Mouse (Mus musculus) hindbrain, embryonic 16.5 days (tissue): ENCODE measurements at regions not wholly inside any gene's neighbourhood (a gene's known extent, or its start where the extent isn't known, plus 50 kb on each side); places are given as distances from the start of the nearest gene placed in this dataset.

Experiments used
- ATAC-seq: fragments of 200-750 bp; cut with Nextera tagmentation; 2 replicates; pipeline ENCODE4 v1.8.0; 2017; ENCODE audit warnings: moderate TSS enrichment, moderate library complexity
- H3K27ac ChIP-seq: fragments of 300-500 bp; sonication (generic); 2 replicates; pipeline ENCODE4 v1.5.1; 2014; ENCODE audit warnings: low read depth, mild to moderate bottlenecking, control low read depth, low read length, moderate library complexity
- H3K27me3 ChIP-seq: fragments of 300-500 bp; sonication (generic); replicated peaks from 2 replicates; pipeline ENCODE4 v1.6.1; 2014; ENCODE audit warnings: low read length; ENCODE audit not compliant: control insufficient read depth, insufficient read depth
- H3K36me3 ChIP-seq: fragments of 300-500 bp; sonication (generic); 2 replicates; pipeline ENCODE4 v1.6.1; 2014; ENCODE audit warnings: mild to moderate bottlenecking, low read length, moderate library complexity, mixed read lengths; ENCODE audit not compliant: control insufficient read depth, insufficient read depth
- H3K4me1 ChIP-seq: fragments of 300-500 bp; sonication (generic); 2 replicates; pipeline ENCODE4 v1.6.1; 2014; ENCODE audit warnings: low read depth, low read length; ENCODE audit not compliant: control insufficient read depth, insufficient read depth
- H3K4me2 ChIP-seq: fragments of 300-500 bp; sonication (generic); 2 replicates; pipeline ENCODE4 v1.6.1; 2014; ENCODE audit warnings: mild to moderate bottlenecking, low read length, control low read depth, moderate library complexity
- H3K4me3 ChIP-seq: fragments of 300-500 bp; sonication (generic); 2 replicates; pipeline ENCODE4 v1.5.1; 2014; ENCODE audit warnings: mild to moderate bottlenecking, low read length, control low read depth, moderate library complexity
- H3K9ac ChIP-seq: fragments of 300-500 bp; sonication (generic); 2 replicates; pipeline ENCODE4 v1.6.1; 2014; ENCODE audit warnings: low read depth, mild to moderate bottlenecking, control low read depth, low read length, moderate library complexity
- H3K9me3 ChIP-seq: fragments of 300-500 bp; sonication (generic); 2 replicates; pipeline ENCODE4 v1.6.1; 2014; ENCODE audit warnings: mild to moderate bottlenecking, low read length, moderate library complexity; ENCODE audit not compliant: control insufficient read depth
- WGBS: fragments of 180-500 bp; shearing (Covaris S2); extraction: QIAGEN DNeasy Blood & Tissue Kit; methylation state at CpG from one replicate; pipeline ENCODE4 v1.1.7; 2014; 5-methylcytosine and 5-hydroxymethylcytosine counted together

GRCm38 (mm10) chr9:111777433-111778135, 87.4 kb upstream of the Stac start:
- H3K4me2 ChIP-seq, result no peak overlapping the region
- H3K4me3 ChIP-seq, result no peak overlapping the region
- H3K27me3 ChIP-seq, result no peaks in the 10 kb centered on the region
- no peaks in the 10 kb centered on the region for H3K36me3 ChIP-seq
- H3K9ac ChIP-seq, result no peak overlapping the region
- ATAC-seq, result no peak
- 81% methylated on average over 13 of the region's 13 CpGs for WGBS
- H3K27ac ChIP-seq, result no peak overlapping the region
- no peaks in the 10 kb centered on the region for H3K9me3 ChIP-seq
- no peaks in the 10 kb centered on the region for H3K4me1 ChIP-seq

- ATAC-seq, result no peak
- Histone ChIP-seq H3K36me3 (no peaks in the 10 kb centered on the region), H3K9ac (no peak overlapping the region), H3K27ac (no peak overlapping the region), H3K4me3 (no peak overlapping the region), H3K4me2 (no peak overlapping the region), H3K9me3 (no peaks in the 10 kb centered on the region), H3K27me3 (no peaks in the 10 kb centered on the region), H3K4me1 (no peaks in the 10 kb centered on the region)
- WGBS, result 79% methylated on average over 4 of the region's 4 CpGs
These were observed 84.1 kb upstream of the Stac start for GRCm38 (mm10) chr9:111774229-111774628.

DNA sequence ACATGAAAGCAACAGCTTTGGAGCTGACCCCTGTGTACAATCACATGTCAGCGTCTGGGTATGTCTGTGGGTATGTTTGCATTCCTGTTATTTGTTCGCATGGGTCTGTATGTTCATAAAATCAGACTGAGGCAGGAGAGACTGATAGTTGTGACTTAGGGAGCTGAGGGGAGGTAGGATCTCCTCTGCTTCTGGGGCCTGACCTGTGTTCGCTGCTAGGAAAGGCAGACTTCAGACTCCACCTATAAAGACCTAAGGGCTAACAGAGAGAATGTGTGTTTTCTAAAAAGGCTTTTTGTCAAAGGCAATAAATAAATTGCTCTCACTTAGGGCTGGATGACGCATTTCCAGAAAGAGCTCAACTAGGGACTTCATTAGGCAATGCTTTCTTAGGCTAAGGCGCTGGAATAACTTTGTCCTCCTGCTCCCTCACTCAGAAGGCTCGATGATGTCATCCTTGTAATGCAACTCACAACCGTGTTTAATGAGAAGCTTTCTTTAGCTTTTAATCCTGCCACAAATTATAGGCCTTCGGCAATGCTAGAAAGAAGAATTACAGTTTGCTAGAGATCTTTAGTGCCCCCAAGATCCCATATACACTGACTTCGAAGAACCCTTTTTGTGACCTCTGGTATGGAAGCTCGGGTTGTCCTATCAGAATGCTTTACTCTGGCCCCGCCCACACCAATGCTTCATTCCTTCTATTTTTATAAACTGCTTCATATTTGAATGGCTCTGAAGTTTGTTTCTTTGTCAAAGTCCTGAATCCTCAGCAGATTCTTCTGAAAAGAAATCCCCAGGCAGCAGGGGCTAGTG, 72.7 kb upstream of the Stac start:
- no peaks in the 10 kb centered on the region for H3K4me1 ChIP-seq
- no peaks in the 10 kb centered on the region for H3K9me3 ChIP-seq
- WGBS, result 78% methylated on average over 11 of the region's 11 CpGs
- H3K4me3 ChIP-seq, result no peak overlapping the region
- H3K27me3 ChIP-seq, result no peaks in the 10 kb centered on the region
- 0 out of 2 replicates have a peak overlapping the region, but pooled peaks have one; percentile 9 for H3K27ac ChIP-seq
- H3K4me2 ChIP-seq, result no peak overlapping the region
- H3K9ac ChIP-seq, result no peak overlapping the region
- no peaks in the 10 kb centered on the region for H3K36me3 ChIP-seq
- ATAC-seq, result no peak

DNA sequence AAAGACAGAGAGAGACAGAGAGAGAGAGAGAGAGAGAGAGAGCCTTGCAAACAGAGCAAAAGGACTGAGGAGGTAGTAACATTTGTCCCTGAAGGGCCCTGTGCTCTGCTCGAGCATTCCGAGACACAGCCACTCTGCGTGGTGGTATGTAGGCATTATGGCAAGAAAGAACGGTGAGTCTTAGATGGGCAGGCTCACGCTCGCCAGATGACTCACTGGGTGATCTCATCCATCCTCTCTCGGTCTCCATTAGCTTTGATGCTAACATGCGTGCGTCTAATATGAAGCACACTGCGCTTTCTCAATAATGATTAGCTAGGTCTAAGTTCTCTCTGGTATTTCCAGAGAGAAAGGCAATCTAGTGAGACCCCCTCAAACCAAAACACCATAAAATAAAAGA, 65.1 kb upstream of the Stac start:
- no peak for ATAC-seq
- H3K4me3 ChIP-seq, result no peak overlapping the region
- no peak overlapping the region for H3K4me2 ChIP-seq
- H3K27me3 ChIP-seq, result no peaks in the 10 kb centered on the region
- no peak overlapping the region for H3K27ac ChIP-seq
- no peak overlapping the region for H3K9ac ChIP-seq
- no peaks in the 10 kb centered on the region for H3K36me3 ChIP-seq
- no peaks in the 10 kb centered on the region for H3K9me3 ChIP-seq
- H3K4me1 ChIP-seq, result no peaks in the 10 kb centered on the region
- WGBS, result 92% methylated on average over 10 of the region's 10 CpGs

GRCm38 (mm10) chr9:111746151-111746550, 56.0 kb upstream of the Stac start:
- ATAC-seq, result no peak
- Histone ChIP-seq H3K36me3 (no peaks in the 10 kb centered on the region), H3K27me3 (no peaks in the 10 kb centered on the region), H3K4me1 (peaks cover 3% of the 10 kb centered on the region; the same call in 1 of the 2 replicates), H3K9me3 (no peaks in the 10 kb centered on the region), H3K4me2 (no peak overlapping the region), H3K4me3 (no peak overlapping the region), H3K9ac (no peak overlapping the region), H3K27ac (no peak overlapping the region)
- WGBS, result 74% methylated on average over 6 of the region's 6 CpGs

- H3K9me3 ChIP-seq, result no peaks in the 10 kb centered on the region
- H3K4me3 ChIP-seq, result no peak overlapping the region
- 46% methylated on average over 3 of the region's 3 CpGs for WGBS
- H3K27me3 ChIP-seq, result no peaks in the 10 kb centered on the region
- no peak for ATAC-seq
- no peaks in the 10 kb centered on the region for H3K36me3 ChIP-seq
- no peak overlapping the region for H3K27ac ChIP-seq
- H3K9ac ChIP-seq, result no peak overlapping the region
- peaks cover 3% of the 10 kb centered on the region; the same call in 1 of the 2 replicates for H3K4me1 ChIP-seq
- no peak overlapping the region for H3K4me2 ChIP-seq
These were observed 55.1 kb upstream of the Stac start for GRCm38 (mm10) chr9:111745206-111745605.
